ENCODE assay signal across 20 mouse cellular contexts in the genomic region with DNA sequence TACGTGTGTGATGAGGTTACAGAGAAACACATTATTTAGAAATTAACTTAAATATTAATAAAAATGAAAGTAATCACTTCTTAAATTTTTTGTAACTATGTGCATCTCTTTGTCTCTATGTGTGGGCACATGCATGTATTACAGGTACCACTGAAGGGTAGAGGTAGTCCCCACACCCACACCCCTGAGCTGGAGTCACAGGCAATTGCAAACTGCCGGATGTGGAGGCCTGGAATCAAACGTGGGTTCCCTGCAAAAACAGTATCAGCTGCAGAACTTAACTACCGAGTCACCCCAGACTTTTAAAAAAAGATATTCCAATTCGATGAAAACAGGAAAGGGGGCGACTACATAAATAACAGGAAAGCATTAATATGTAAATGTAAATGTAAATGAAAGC.
DNase-seq lines count a peak whose midpoint lies in the region; ATAC-seq lines count a peak whose summit lies in the region.
"Had no signal": no experiment of that assay in that cellular context is flagged by ENCODE, and none has a peak within 500 bp of the region (broad histone marks: within the 10 kb centered on the region; RNA-seq: fewer than 3 reads in every experiment).

No protein-coding gene starts in this region.

- ATAC-seq in frontal cortex, adult (ENCODE audit: low TSS enrichment) = peak; percentile 45; the same call in 1 of the 2 replicates
- ATAC-seq: CD4-positive, CD25-positive, alpha-beta regulatory T cell, adult 4 months; hindbrain, postnatal 0 days; inflammation-experienced regulatory T-cells, adult 6 months; intestine, embryonic 16.5 days; Patski had no signal

- no peak for DNase-seq in frontal cortex, postnatal 10 days (ENCODE audit: low spot score in 2 of 2)
- DNase-seq in ES-CJ7 (ENCODE audit: low read depth, low spot score) = peak; percentile 16
- DNase-seq in brain, adult 2 months (ENCODE audit: low read depth, low spot score) = peak; percentile 52
- DNase-seq in kidney, adult 11 months = no peak
- DNase-seq in spleen, postnatal 14 days (ENCODE audit: low spot score in 2 of 2) = no peak
- DNase-seq: adrenal gland, adult 2 months; adrenal gland, postnatal 36 days; cerebellum, adult 11 months; cerebellum, adult 9-11 months; gastrocnemius, postnatal 10 days; gastrocnemius, postnatal 36 days; heart, adult 2 months; heart, postnatal 4 days; kidney, adult 2 months had no signal

Comparison
In these comparisons a context has a peak if more than half of its experiments do, and no peak if none do; other contexts are left out.
1. DNase-seq: peak in ES-CJ7 (single experiment) and brain, adult 2 months (single experiment); none in frontal cortex, postnatal 10 days (0 of 2), kidney, adult 11 months (single experiment) and spleen, postnatal 14 days (0 of 2).